Mouse (Mus musculus) liver, postnatal 0 days (tissue): Measurements from ENCODE around the gene Igfbp6.

Experiments used
- CTCF ChIP-seq: sonication (generic); IDR thresholded peaks from 2 replicates; pipeline ENCODE4 v1.5.1; 2016; ENCODE audit warnings: antibody characterized with exemption, low read depth
- EP300 ChIP-seq: IDR thresholded peaks from 2 replicates; pipeline ENCODE4 v1.6.1; 2016; ENCODE audit warnings: antibody characterized with exemption, low read depth, mild to moderate bottlenecking

DNA sequence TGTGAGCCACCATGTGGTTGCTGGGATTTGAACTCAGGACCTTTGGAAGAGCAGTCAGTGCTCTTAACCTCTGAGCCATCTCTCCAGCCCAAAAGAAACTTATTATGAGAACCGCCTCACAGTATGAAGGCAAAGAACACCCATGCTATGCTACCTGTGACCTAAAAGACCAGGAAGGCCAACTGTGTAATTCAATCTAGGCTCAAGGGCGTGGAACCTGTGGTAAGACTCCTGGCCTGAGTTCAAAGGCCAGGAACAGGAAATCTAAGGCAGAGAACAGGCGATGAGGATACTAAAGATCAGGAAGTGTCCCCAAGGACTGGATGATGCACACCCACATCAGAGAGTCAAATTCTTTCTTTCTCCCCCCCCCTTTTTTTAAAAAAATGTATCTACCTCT is 29.4 kb downstream of the Igfbp6 start:
- TF ChIP-seq CTCF, result no peak
- no peak for TF ChIP-seq EP300
